Mouse (Mus musculus): ENCODE data around the gene Zmynd8.

The Zmynd8 gene

GRCm38 (mm10) chr2:165880501-165881182 lies 18.2 kb downstream of the Zmynd8 start:
- no peak for DNase-seq (ENCODE audit: low read depth, low spot score)

GRCm38 (mm10) chr2:165879403-165880178 lies 19.2 kb downstream of the Zmynd8 start:
- DNase-seq (ENCODE audit: low read depth, low spot score) = no peak

- no peak for DNase-seq (ENCODE audit: low read depth, low spot score)
Measured at GRCm38 (mm10) chr2:165878907-165879361, 19.9 kb downstream of the Zmynd8 start.

- DNase-seq (ENCODE audit: low read depth, low spot score) = no peak
Measured at GRCm38 (mm10) chr2:165878021-165878585, 20.7 kb downstream of the Zmynd8 start.

DNA sequence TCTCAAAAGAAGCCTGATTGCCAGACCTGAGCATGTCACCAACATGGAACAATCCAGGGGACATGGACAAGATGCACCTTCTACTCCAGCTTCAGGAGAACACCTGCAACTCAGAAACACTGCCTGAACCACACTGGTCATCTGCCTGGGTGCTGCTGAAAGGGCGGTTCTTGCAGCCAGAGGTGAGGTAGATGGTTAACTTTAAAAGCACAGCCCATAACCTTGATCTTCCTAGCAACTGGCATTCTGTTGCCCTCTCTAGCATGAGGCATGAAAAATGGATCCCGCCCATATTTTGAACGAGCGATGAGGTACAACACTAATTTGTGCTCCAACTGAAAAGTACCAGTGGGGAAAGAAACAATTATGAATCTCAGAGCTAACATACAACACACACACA lies 21.6 kb downstream of the Zmynd8 start:
- no peak for DNase-seq (ENCODE audit: low read depth, low spot score)

DNA sequence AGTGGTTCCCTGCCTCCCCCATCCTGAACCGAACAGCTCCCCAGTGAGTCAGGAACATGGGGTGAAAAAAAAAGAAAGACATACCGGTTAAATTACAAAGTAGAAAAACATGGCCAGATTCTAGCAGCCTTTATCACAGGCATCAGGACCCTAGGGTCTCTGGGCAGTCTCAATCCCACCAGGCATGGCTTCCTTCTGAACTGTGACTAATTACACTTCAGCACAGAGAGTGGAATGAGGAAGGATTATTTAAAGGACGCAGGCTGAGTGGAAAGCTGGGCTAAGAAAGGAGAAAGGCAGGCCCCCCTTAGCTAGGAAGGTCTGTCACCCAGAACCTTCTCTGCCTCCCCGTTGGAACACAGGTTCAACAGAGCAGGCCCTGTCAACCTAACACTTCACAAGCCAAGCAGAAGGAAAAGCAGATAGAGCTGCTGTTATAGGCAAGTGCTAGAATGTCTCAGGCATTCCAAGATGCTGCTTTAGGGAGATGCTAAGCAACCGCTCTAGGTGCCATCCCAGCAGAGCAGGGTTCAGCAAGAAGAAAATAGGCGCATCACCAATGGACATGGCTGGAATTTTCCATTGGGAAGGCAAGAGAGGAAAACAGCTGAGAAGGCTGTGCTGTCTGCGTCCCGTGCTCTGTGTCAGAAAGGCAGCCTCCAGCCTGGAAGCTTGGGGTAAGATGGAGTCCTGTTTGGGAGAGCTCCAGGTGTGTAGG lies 22.5 kb downstream of the Zmynd8 start:
- no peak for DNase-seq (ENCODE audit: low read depth, low spot score)

- DNase-seq (ENCODE audit: low read depth, low spot score) = no peak
Measured at GRCm38 (mm10) chr2:165875406-165875955, 23.3 kb downstream of the Zmynd8 start.

DNA sequence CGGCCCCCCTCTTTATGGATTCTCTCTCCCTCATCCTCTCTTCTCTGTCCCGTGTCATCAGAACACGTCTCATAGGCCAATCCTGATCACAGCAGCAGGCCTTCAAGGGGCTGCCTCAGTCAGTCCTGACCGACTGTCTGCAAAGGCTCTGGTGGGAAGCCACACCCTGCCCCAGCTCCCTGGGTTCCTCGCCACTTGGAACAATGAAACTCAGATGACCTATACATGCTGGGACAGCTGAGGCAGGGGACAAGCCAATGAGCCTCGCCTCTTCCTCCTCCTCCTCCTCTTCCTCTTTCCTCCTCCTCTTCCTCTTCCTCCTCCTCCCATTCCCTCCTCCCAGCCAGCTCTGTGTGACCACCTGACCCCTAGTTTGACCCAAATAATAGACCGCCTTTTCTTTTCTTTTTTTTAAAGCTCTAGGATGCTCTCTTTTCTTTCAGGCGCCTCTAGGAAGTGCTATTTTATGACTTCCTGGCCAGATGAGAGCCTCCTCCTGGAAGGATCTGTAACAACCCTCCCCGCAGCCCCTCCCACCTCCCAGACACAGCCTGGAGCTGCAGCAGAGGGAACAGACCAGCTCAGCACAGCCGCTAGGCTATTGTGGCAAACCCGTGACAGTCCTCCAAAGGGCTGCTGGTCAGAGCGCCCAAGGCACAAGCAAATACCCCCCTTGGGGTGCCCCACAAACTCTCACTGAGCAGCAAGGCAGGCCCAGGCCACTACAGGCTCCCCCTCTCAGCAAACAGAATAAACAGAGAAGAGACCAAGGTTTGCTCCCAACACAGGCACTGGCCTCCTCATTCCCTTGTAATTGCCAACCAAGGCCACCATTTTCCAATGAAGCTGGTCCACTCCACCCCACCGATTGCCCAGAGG lies 24.1 kb downstream of the Zmynd8 start:
- no peak for DNase-seq (ENCODE audit: low read depth, low spot score)

DNA sequence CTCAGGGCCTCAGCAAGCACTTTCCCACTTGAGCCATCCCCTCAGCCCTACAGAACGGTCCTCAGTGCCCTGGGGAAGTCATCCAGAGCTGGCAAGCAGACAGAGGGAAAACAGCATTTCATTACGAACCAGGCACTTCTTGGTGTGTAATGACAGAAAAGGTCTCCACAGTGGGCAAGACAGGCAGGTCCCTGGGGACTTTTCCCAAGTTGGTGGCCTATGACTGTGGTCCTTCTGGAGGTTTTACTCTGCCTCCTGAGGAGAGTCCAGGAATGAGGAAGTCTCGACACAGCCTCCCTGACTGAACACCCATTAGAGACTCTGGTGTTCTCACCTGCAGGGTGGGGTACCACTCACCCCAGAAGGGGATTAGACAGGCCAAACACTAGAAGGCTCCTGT lies 25.0 kb downstream of the Zmynd8 start:
- no peak for DNase-seq (ENCODE audit: low read depth, low spot score)

DNA sequence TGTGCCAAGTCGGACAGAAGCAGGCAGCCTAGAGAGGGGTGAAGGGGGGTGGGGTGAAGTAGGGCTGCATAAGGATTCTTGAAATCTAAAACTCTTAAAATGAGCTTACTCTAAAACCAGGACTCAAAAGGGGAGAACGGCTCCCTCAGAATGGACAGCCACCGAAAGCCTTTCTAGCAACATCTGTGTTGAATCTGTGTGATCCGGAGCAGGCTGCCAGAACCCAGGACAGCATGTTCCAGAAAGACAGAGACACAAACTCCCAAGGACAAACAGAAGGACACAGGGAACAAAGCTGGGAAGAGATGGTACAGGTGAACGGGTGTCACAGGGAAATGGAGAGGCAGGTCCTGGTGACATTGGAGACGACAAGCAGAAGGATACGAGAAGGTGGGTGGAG lies 25.6 kb downstream of the Zmynd8 start:
- DNase-seq (ENCODE audit: low read depth, low spot score) = no peak

GRCm38 (mm10) chr2:165869257-165869656 lies 29.6 kb downstream of the Zmynd8 start:
- no peak for DNase-seq (ENCODE audit: low read depth, low spot score)

GRCm38 (mm10) chr2:165868522-165869175 lies 30.2 kb downstream of the Zmynd8 start:
- DNase-seq (ENCODE audit: low read depth, low spot score) = no peak

GRCm38 (mm10) chr2:165867549-165867948 lies 31.3 kb downstream of the Zmynd8 start:
- no peak for DNase-seq (ENCODE audit: low read depth, low spot score)

DNA sequence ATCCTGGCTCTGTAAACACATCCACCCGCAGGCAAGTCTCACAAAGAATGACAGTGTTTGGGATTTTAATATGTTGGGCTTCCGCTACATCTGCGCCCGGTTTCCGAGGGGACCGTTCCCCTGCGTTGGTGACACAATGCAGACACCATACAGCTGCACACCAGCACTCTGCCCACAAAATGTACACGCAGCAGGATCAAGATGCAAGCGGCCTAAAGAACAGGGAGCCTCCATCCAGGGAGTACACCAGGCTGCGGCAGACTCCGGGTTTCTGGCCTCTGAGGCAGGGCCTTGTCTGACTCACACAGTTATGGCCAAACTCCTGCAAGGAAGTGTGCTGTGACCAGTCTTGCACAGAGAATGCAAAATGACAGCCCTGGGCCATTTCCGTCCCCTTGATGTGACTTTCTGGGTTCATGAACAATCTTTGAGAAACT lies 31.8 kb downstream of the Zmynd8 start:
- no peak for DNase-seq (ENCODE audit: low read depth, low spot score)

DNA sequence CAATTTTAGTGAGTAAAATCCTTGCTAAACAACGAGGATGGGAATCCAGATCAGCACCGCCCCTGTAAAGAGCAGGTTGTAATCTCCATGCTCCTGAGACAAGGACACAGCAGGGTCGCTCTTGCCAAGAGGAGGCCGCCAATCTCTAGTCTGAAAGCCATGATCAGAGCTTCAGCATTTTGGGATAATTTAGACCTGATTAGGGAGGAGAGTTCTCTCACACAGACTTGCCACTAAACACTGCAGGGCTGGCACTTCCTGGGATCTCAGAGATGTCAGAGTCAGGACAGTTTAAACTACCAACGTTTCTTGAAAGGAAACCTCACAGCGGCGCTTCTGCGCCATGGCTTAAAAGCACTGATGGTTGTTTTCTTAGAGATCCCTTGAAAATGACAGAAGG lies 32.4 kb downstream of the Zmynd8 start:
- DNase-seq (ENCODE audit: low read depth, low spot score) = no peak

- DNase-seq (ENCODE audit: low read depth, low spot score) = no peak
Measured at GRCm38 (mm10) chr2:165864769-165865168, 34.0 kb downstream of the Zmynd8 start.

DNA sequence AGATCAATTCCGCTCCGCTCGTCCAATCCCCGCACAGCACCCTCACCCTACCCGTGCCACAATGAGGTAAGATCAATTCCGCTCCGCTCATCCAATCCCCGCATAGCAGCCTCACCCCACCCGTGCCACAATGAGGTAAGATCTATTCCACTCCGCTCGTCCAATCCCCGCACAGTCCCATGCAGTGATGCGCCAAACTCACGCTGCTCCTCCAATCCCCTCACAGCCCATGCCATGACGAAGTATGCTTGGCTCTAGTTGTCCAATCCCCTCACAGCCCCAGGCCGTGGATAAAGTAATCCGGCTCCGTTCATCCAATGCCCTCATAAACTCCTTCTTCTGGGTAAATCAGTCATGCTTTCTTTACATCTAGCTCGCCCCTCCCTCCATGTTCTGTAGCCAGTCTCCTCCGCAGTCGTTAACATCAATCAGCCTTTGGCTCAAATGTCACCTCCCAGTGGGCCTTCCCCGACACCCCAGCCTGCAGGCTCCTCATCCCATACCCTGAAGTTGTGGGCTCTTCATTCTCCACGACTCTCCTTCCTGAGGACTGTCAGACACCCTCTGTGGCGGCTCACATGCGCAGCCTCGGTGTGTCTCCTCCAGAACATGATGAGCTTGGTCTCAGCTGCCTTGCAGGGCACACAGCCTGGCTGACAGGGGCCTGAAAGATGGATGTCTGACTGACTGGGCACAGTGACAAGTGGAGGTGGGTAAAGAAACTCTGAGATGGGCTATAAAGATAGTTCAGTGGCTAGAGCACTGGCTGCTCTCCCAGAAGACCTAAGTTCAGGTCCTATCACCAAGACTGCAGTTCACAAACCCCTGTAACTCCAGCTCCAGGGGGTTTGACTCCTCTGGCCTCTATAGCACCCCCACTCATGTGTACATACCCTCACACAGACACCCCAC lies 36.9 kb downstream of the Zmynd8 start:
- no peak for DNase-seq (ENCODE audit: low read depth, low spot score)

DNA sequence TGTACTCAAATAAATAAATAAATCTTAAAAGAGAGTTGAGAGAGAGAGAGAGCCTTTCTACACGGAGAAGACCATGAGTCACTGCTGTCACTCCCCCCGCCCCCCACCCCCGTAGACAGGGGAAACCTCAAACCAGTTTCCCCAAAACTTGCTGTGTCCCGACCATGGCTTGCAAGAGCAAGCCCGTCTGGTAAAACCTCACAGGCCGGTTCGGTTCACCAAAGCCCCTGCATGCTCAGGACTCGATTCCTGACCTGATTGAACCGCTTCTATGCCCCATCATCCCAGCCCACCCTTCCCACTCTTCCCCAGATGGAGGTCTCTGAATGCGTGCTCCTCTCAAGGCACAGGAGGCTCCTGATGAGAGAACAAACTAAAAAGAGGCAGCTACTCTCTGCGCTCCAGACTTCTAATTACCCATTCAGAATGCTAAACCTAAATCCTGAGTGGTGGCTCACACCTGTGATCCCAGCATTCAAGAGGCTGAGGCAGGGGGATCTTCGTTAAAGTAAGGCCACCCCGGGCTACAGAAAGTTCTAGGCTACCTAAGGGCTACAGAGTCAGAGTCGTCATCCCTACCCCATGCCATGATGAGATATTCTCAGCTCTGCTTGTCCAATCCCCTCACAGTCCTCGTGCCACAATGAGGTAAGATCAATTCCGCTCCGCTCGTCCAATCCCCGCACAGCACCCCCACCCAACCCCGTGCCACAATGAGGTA lies 37.7 kb downstream of the Zmynd8 start:
- DNase-seq (ENCODE audit: low read depth, low spot score) = no peak

DNA sequence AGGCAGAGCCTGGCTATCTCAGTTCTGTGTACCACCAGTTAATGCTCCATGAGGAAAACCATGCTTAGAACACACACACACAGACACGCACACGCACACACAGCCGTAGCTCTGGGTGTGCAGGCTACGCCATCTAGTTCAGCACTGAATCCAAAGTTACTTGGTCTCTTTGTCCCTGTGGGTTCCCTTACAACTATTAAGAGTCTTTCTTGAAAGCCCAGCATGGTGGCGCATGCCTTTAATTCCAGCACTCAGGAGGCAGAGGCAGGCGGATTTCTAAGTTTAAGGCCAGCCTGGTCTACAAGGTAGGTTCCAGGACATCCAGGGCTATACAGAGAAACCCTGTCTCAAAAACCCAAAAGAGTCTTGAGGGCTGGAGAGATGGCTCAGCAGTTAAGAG lies 38.4 kb downstream of the Zmynd8 start:
- DNase-seq (ENCODE audit: low read depth, low spot score) = no peak
